Mouse (Mus musculus) cerebellum, postnatal 25 days (tissue): Measurements from ENCODE around the gene Pygb.

Experiments
- DNase-seq, 2 experiments: peaks; one replicate each; pipeline ENCODE4 v3.0.0; 2021; ENCODE audit warnings: mixed read lengths in 2 of 2

Pygb gene

DNA sequence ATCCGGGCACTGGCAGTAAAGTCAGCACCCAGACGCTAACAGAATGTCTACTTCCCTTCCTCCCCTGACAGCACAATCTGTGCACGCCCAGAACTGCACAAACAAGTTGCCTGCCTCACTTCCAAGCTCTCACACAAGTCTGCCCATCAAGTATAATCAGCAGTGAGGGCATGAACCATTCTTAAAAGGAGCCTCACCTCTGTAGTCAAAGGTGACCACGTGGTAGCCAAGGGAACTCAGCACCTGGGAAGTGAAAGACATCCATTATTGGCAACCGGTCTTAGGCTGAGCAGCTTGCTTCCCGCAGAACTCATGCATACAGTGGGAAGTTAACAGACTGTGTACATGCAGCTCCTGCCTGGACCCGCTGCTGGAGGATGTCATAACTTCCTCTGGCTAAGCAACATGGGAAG is 55.5 kb downstream of the Pygb start:
- DNase-seq: no peak

DNA sequence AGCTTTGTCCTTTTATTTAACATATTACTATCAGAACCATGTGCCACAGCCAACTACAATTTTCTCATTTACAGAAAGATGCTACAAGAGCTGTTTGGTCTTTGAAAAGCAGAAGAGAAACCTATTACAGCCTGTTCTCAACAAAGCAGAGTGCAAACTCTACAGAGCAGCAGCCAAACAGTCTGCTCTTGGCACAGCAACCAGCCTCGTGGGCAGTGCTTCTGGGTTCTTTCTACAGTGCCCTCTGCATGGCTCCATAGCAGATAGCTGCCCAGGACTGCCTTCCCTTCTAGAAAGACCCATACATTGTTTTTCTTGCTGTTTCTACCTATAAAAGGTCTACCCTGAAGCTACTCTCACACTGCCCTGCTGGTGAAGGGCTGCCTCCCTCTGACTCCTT is 58.3 kb downstream of the Pygb start:
- peak in 1 of 2 experiments; percentile 42 for DNase-seq

DNA sequence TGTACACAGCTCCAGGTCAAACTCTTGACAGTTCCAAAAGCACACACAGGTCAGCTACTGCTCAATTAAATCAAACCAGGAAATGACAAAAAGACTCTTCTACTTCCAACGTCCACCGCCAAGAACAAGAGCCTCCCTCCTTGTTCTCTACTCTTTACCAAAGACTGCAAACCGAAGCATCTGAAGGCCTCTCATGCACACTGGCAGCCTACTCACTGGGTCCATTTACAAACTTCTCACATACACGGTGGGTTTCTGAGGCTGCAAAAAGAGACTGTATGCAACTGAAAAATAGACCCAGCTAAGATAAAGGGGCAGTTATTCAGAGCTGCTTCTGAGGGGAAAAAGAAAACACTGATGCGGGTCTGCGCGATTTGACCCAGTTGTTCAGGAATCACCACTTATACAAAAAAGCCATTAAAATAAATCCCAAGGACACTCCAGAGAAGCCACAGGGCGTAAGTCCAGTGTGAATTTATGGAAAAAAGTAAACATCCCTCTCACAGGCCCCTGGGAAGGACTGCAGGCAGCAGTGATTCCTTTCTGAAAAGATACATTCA is 61.0 kb downstream of the Pygb start:
- no peak for DNase-seq

DNA sequence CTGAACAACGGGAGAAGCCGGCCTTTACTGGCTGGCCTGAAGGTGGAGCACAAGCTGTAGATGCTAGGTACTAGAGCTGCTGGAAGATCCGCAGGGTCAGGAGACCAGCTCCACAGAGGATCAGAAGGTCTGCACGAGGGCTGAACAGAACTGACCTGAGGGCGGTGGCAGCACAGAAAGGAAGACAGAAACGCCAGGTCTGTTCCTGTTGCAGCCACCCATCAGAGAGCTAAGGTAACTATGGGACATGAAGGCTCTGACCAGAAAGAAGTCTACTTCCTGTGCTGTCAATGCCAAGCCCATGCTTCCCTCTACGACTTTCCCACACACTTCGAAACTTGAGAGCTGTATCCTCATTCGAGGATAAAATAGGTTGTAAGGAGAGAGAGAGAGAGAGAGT is 64.7 kb downstream of the Pygb start:
- DNase-seq: no peak

DNA sequence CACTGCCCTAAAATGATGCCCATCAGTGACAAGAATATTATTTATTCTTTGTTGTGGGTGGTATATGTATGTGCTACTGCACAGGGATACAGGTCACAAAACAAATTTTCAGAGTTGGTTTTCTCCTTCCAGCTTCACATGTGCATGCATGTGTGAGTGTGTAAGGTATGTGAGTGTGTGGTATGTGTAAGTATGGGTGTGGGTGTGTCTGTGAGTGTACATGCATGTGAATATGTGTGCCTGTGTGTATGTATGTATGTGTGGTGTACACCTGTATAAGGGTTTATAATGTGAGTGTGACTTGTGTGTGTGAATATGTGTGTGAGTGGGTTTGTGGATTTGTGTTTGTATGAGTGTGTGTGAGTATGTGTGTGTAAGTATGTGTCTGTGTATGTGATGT is 68.7 kb downstream of the Pygb start:
- no peak for DNase-seq

DNA sequence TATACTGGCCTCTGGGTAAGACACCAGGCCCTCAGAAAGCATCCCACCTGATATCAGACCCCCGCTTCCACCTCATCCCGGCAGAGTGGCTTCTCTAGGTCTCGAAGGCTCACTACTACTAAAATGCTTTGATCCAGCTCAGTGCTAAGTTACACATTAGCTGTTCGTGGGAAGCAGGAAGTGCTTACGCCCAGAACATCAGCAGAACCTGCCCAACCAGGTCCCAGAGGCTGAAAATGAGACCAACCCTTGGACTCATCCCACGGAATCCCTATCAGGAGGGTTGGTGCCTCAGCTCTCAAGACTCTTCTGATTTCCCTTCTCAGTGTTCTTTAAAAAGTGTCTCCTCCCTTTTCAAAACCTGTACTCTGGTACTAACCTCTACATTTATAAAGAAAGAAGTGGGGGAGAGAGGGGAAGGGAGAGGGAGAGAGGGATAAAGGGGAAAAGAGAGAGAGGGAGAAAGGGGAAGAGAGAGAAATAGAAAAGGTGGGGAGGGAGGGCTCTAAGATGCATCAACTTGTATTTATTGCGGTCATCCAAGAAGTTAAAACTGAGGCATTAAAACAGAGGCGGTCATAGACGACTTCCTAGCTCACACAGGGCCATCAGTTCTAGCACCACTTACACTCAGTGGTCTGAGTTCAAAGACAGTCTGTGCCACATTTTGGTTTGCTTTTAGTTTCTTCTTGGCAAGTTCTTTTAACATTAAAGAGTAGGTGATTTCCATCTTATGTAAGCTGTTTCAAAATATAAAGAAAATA is 72.4 kb downstream of the Pygb start:
- DNase-seq: no peak

DNA sequence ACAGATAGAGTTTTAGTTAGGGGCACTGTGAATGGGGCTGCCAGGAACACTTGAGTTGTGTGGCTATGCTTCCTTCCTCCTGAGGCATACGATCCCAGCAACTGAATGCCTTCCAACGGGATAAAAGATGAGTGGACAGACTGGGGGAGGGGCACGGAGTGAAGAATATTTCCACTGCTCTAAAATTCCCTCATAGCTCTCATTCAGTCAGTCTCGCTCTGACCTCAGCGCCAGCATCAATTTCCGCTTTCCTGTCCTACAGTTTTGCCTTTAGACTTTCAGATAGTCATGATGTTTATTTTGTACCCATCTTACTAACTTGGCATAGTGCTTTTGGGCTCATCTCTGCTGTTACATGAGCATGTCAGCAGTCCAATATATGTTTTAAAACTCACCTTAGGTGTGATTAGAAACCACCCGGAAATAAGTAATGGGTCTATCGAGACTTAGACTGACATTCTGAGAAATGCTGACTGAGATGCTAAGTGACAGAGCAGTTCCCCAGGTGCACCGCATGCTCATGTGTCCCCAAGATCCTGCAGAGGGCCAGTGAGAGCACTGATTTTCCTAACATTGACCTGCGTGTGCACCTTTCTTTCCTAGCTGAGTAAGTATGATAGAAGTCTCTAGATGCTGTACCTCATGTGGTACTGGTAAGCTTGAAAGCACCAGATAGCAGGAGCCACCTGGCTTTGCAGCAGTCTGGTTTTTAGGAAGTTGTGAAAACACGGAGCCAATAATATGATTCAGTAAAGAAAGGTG is 73.4 kb downstream of the Pygb start:
- no peak for DNase-seq

DNA sequence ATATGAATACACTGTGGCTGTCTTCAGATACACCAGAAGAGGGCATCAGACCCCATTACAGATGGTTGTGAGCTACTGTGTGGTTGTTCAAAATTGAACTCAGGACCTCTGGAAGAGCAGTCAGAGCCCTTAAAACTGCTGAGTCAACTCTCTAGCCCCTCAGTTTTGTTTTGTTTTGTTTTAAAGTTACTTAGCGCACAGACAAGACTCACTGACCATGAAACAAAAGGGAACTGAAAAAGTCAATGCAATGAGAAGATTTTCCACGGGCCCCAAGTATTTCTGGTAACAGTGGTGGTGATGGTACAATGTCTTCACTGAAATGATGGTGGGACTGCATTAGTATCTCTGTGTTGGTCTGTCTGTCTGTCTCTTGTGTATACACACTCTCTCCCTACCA is 74.6 kb downstream of the Pygb start:
- DNase-seq: no peak

DNA sequence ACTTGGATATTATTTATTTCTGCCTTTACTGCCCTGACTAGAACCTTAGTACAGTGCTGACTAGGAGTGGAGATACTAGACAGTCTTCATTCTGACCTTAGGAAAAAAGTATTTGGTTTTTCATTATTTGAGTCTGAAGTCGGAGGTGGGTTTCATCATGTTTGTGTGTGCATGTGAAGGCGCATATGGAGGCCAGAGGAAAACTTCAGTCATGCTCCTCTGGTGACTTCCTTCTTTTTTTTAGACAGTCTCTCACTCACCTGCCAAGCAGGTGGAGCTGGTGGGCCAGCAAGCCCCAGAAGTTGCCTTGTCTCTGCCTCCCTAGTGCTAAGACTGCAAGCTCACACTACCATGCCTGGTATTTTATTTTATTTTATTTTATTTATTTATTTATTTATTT is 80.5 kb downstream of the Pygb start:
- DNase-seq: no peak

DNA sequence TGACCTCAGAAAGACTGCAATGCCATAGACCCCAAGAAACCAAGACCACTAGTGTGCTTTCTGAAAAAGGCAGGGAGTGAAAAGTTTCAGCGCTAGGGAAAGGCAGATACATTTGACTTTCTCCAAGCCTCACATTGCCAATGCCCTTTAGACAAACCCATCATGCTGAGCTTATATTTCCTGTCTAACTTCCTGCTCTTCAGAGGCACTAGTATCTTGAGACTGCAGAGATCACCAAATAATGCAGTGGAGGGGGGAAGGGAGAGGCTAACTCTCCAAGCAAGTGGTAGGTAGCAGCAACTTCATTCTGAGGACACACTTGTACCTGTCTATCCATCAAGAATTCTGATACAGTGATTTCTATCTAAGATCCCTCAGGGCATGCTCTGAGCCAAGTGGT is 82.9 kb downstream of the Pygb start:
- DNase-seq: no peak

DNA sequence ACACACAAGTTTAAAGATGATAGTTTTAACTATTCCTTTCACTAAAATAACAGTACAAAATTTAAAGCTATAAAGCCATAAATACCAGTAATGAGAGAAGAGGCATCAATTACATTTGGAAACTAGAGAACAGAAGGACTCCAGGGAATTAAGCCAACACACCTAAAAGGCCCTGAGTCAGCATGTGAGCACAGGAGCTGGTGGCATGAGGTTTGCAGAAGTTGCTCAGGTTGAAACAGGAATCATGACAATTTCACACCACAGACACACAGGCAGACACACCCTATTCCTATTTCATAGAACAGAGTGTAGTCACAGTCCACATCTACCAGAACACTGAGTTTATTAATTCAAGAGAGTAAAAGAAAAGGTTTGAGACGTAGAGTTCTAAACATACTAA is 88.0 kb downstream of the Pygb start:
- peak in 1 of 2 experiments; percentile 43 for DNase-seq

DNA sequence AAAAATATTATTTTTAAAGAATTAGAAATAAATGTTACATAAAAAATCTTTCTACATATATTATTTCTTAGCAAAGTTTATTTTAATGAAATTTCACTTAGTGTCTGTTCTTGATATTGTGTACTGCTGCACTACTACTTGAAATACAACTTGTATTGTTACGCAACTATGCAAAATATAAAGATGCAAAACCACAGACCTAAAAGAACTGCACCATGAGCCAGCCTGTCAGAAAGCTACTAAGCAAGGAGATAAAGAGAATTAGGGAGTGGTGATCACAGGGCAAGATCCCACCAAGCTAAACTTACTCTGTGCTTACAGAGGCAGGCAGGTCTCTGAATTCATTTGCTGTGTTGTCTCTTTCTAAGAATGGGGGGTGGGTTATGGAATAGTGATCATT is 88.7 kb downstream of the Pygb start:
- DNase-seq: no peak

DNA sequence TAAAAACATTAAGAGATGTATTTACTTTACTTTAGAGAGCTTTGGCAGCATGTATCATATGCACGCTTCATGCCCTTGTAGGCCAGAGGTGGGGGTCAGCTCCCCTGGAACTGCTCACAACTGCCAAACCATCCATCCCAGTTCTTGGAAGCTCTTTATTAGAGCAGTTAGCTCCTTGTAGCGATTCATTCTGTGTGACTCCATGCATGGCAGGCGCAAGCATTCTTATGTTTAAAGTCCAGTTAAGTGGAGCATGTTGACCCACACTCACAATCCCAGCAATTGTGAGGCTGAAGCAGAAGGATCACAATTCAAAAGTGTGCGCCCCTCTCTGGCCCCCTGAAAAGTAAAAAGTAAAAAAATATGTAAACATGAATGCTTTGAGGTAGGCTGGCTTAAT is 91.0 kb downstream of the Pygb start:
- no peak for DNase-seq
